Mouse (Mus musculus) ES-Bruce4 (cell line): ENCODE measurements around the gene Rnf25.

ENCODE experiments used
- CTCF ChIP-seq: IDR thresholded peaks from one replicate; pipeline ENCODE4 v1.8.1; 2011; ENCODE audit warnings: low read depth, low read length
- EP300 ChIP-seq: IDR thresholded peaks from 2 replicates; pipeline ENCODE4 v1.6.1; 2011; ENCODE audit warnings: low read depth, low read length; ENCODE audit not compliant: insufficient read depth
- POLR2A ChIP-seq: IDR thresholded peaks from one replicate; pipeline ENCODE4 v1.8.1; 2011; ENCODE audit warnings: low read length; ENCODE audit not compliant: insufficient read depth

DNA sequence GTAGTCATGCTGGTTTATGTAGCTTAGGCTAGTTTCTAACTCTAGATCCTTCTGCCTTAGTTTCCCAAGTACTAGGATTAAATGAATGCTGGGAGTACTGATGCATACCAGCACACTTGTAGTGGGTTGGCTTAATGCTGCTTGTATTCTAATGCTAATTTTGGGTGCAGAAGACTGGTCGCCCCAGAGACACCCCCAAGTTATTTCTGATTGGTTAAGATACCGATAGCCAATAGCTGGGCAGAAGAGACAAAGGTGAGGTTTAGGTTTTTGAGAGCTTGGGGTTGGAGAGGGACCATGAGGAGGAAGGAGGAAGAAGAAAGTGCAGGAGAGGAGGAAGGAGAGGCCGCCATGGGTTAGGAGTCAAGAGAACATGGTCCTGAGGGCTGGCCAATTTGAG lies 18.6 kb downstream of the Rnf25 start:
- TF ChIP-seq EP300 = no peak
- no peak for TF ChIP-seq POLR2A
- no peak for TF ChIP-seq CTCF
